In genomic region chr11:84368902-84369301, GRCm38 (mm10) we compare ENCODE assay signal across 26 mouse cellular contexts.
DNase-seq lines count a peak whose midpoint lies in the region; ATAC-seq lines count a peak whose summit lies in the region.
"Had no signal": no experiment of that assay in that cellular context is flagged by ENCODE, and none has a peak within 500 bp of the region (broad histone marks: within the 10 kb centered on the region; RNA-seq: fewer than 3 reads in every experiment).

No protein-coding gene starts in this region.

- WGBS in forebrain, embryonic 10.5 days = 37% methylated on average over 2 of the region's 2 CpGs
- WGBS in forebrain, embryonic 11.5 days = 16% methylated on average over 2 of the region's 2 CpGs
- 38% methylated on average over 2 of the region's 2 CpGs for WGBS in midbrain, embryonic 14.5 days
- whole genome bisulfite sequencing in midbrain, embryonic 10.5 days = 32% methylated on average over 2 of the region's 2 CpGs

- no peak for ATAC-seq in forebrain, embryonic 11.5 days (replicated peaks; ENCODE audit: low FRiP score)
- ATAC-seq in midbrain, embryonic 14.5 days (ENCODE audit: low FRiP score, low TSS enrichment) = no peak
- ATAC-seq: activated CD4-positive, CD25-positive, alpha-beta regulatory T cell, adult 4 months; forebrain, embryonic 14.5 days; forebrain, embryonic 16.5 days; Patski had no signal

- peaks cover 57% of the 10 kb centered on the region for H3K36me3 ChIP-seq in forebrain, embryonic 10.5 days (replicated peaks)
- no peaks in the 10 kb centered on the region for H3K36me3 ChIP-seq in forebrain, embryonic 11.5 days (ENCODE audit: control insufficient read depth, insufficient read depth, low read length)
- H3K36me3 ChIP-seq in midbrain, embryonic 14.5 days (ENCODE audit: control insufficient read depth, insufficient read depth, low read length) = peaks cover 18% of the 10 kb centered on the region
- H3K36me3 ChIP-seq in midbrain, embryonic 10.5 days = peaks cover 60% of the 10 kb centered on the region
- no peaks in the 10 kb centered on the region for H3K36me3 ChIP-seq in splenic B cell, adult 2 months (ENCODE audit: control insufficient read depth, insufficient read depth, low read length, poor library complexity, severe bottlenecking)

- H3K4me1 ChIP-seq in forebrain, embryonic 10.5 days = peaks cover 15% of the 10 kb centered on the region
- no peaks in the 10 kb centered on the region for H3K4me1 ChIP-seq in forebrain, embryonic 11.5 days (replicated peaks; ENCODE audit: control insufficient read depth, insufficient read depth, low read length)
- 0 out of 2 replicates have a peak, but pooled peaks cover 5% of the 10 kb centered on the region for H3K4me1 ChIP-seq in midbrain, embryonic 14.5 days (ENCODE audit: control insufficient read depth, insufficient read depth, low read length)
- H3K4me1 ChIP-seq in midbrain, embryonic 10.5 days = peaks cover 8% of the 10 kb centered on the region; the same call in 1 of the 2 replicates
- H3K4me1 ChIP-seq: embryonic facial prominence, embryonic 13.5 days; embryonic facial prominence, embryonic 15.5 days; forebrain, embryonic 12.5 days had no signal

- no peak overlapping the region for H3K9ac ChIP-seq in forebrain, embryonic 11.5 days (ENCODE audit: low read length)
- no peak overlapping the region for H3K9ac ChIP-seq in midbrain, embryonic 14.5 days (replicated peaks; ENCODE audit: low read length)
- H3K9ac ChIP-seq: embryonic facial prominence, embryonic 13.5 days; embryonic facial prominence, embryonic 15.5 days; forebrain, embryonic 12.5 days had no signal

- H3K27me3 ChIP-seq in forebrain, embryonic 10.5 days (ENCODE audit: poor library complexity, severe bottlenecking) = peaks cover 3% of the 10 kb centered on the region; the same call in 1 of the 2 replicates
- no peaks in the 10 kb centered on the region for H3K27me3 ChIP-seq in forebrain, embryonic 11.5 days (ENCODE audit: control insufficient read depth, insufficient read depth, low read length)
- H3K27me3 ChIP-seq in midbrain, embryonic 14.5 days (ENCODE audit: control insufficient read depth, insufficient read depth, low read length) = no peaks in the 10 kb centered on the region
- peaks cover 17% of the 10 kb centered on the region; the same call in 1 of the 2 replicates for H3K27me3 ChIP-seq in midbrain, embryonic 10.5 days (ENCODE audit: low read depth, poor library complexity, severe bottlenecking)
- H3K27me3 ChIP-seq in splenic B cell, adult 2 months (ENCODE audit: control insufficient read depth, insufficient read depth, low read length, poor library complexity, severe bottlenecking) = no peaks in the 10 kb centered on the region
- H3K27me3 ChIP-seq: embryonic facial prominence, embryonic 13.5 days; embryonic facial prominence, embryonic 15.5 days; forebrain, embryonic 12.5 days; Patski had no signal

- peak; percentile 6 for DNase-seq in forebrain, embryonic 10.5 days (ENCODE audit: extremely low spot score, low spot score)
- no peak for DNase-seq in forebrain, embryonic 11.5 days (ENCODE audit: low spot score)
- DNase-seq in midbrain, embryonic 14.5 days = no peak
- no peak for DNase-seq in midbrain, embryonic 10.5 days (ENCODE audit: low spot score)
- DNase-seq in spleen, postnatal 36 days (ENCODE audit: low spot score in 2 of 2) = peak; percentile 8 to 15
- DNase-seq in spleen, adult 12 weeks (ENCODE audit: low spot score) = no peak
- peak; percentile 30 for DNase-seq in splenic B cell, adult 2 months (ENCODE audit: low read depth, low spot score)
- DNase-seq in cerebellum, adult 18-20 months = no peak
- DNase-seq: adrenal gland, adult 8-10 months; adrenal gland, postnatal 14 days; adrenal gland, postnatal 36 days; cerebellum, adult 11-12 months; cerebellum, adult 8-10 months; cerebellum, adult 9-11 months; cerebellum, postnatal 14 days; cerebellum, postnatal 36 days; embryo, embryonic 11 days had no signal

- no peak overlapping the region for H3K4me3 ChIP-seq in forebrain, embryonic 10.5 days
- H3K4me3 ChIP-seq in forebrain, embryonic 11.5 days (ENCODE audit: low read depth, low read length) = no peak overlapping the region
- no peak overlapping the region for H3K4me3 ChIP-seq in midbrain, embryonic 14.5 days (replicated peaks; ENCODE audit: low read depth, low read length)
- H3K4me3 ChIP-seq in midbrain, embryonic 10.5 days = no peak overlapping the region
- H3K4me3 ChIP-seq: embryonic facial prominence, embryonic 13.5 days; embryonic facial prominence, embryonic 15.5 days; erythroblast, embryonic 14.5 days; forebrain, embryonic 12.5 days had no signal

- H3K4me2 ChIP-seq in forebrain, embryonic 11.5 days (ENCODE audit: low read depth, low read length, severe bottlenecking) = no peak overlapping the region
- H3K4me2 ChIP-seq in midbrain, embryonic 14.5 days (ENCODE audit: low read length) = no peak overlapping the region
- H3K4me2 ChIP-seq: embryonic facial prominence, embryonic 13.5 days; embryonic facial prominence, embryonic 15.5 days; forebrain, embryonic 12.5 days had no signal

- no peak overlapping the region for H3K27ac ChIP-seq in forebrain, embryonic 10.5 days
- H3K27ac ChIP-seq in forebrain, embryonic 11.5 days (ENCODE audit: low read depth, low read length) = no peak overlapping the region
- peak overlapping the region; percentile 17; the same call in 1 of the 2 replicates for H3K27ac ChIP-seq in midbrain, embryonic 14.5 days (replicated peaks; ENCODE audit: low read depth, low read length)
- no peak overlapping the region for H3K27ac ChIP-seq in midbrain, embryonic 10.5 days (replicated peaks)
- H3K27ac ChIP-seq: embryonic facial prominence, embryonic 13.5 days; embryonic facial prominence, embryonic 15.5 days; forebrain, embryonic 12.5 days had no signal

- no peaks in the 10 kb centered on the region for H3K9me3 ChIP-seq in forebrain, embryonic 10.5 days
- no peaks in the 10 kb centered on the region for H3K9me3 ChIP-seq in forebrain, embryonic 11.5 days (ENCODE audit: control insufficient read depth, low read length)
- H3K9me3 ChIP-seq in midbrain, embryonic 14.5 days (ENCODE audit: control insufficient read depth, low read length) = no peaks in the 10 kb centered on the region
- H3K9me3 ChIP-seq in midbrain, embryonic 10.5 days (replicated peaks) = no peaks in the 10 kb centered on the region
- H3K9me3 ChIP-seq: embryonic facial prominence, embryonic 13.5 days; embryonic facial prominence, embryonic 15.5 days; forebrain, embryonic 12.5 days; G1E had no signal

Comparison
In these comparisons a context has a peak if more than half of its experiments do, and no peak if none do; other contexts are left out.
1. DNase-seq: peak in forebrain, embryonic 10.5 days (single experiment), spleen, postnatal 36 days (2 of 2) and splenic B cell, adult 2 months (single experiment); none in forebrain, embryonic 11.5 days (single experiment), midbrain, embryonic 14.5 days (single experiment), midbrain, embryonic 10.5 days (single experiment), spleen, adult 12 weeks (single experiment) and cerebellum, adult 18-20 months (0 of 2).